Mouse (Mus musculus) myocyte (in vitro differentiated cells): ENCODE measurements at regions not wholly inside any gene's neighbourhood (a gene's known extent, or its start where the extent isn't known, plus 50 kb on each side); places are given as distances from the start of the nearest gene placed in this dataset.

ENCODE experiments used
- MAX ChIP-seq: IDR thresholded peaks from one replicate; pipeline ENCODE4 v1.6.1; 2011; ENCODE audit warnings: low read depth, mild to moderate bottlenecking, control low read depth
- MYOD1 ChIP-seq, 3 experiments: IDR thresholded peaks; one replicate each; pipeline ENCODE4 v1.6.1; 2011; ENCODE audit warnings: control low read depth in 2 of 3, low read depth in 2 of 3, mild to moderate bottlenecking in 2 of 3, moderate library complexity in 1 of 3; ENCODE audit not compliant: insufficient read length in 2 of 3, control insufficient read depth in 1 of 3
- POLR2A ChIP-seq: IDR thresholded peaks from one replicate; pipeline ENCODE4 v1.6.1; 2011; ENCODE audit warnings: low read depth, mild to moderate bottlenecking, control low read depth, moderate library complexity; ENCODE audit not compliant: insufficient read length
- POLR2AphosphoS2 ChIP-seq: IDR thresholded peaks from one replicate; pipeline ENCODE4 v1.6.1; 2011; ENCODE audit warnings: low read depth, control low read depth; ENCODE audit not compliant: insufficient read length
- TCF12 ChIP-seq: IDR thresholded peaks from one replicate; pipeline ENCODE4 v1.6.1; 2011; ENCODE audit warnings: mild to moderate bottlenecking, control low read depth; ENCODE audit not compliant: poor library complexity, insufficient read depth, severe bottlenecking
- USF1 ChIP-seq: IDR thresholded peaks from one replicate; pipeline ENCODE4 v1.6.1; 2011; ENCODE audit warnings: low read depth, mild to moderate bottlenecking, control low read depth, moderate library complexity

- TF ChIP-seq POLR2A: no peak
- TF ChIP-seq MYOD1 (IDR thresholded peaks at IDR 0.05; ENCODE audit: control insufficient read depth in 1 of 3, insufficient read length in 2 of 3, low read depth in 2 of 3): no peak
- TF ChIP-seq MAX: no peak
- TF ChIP-seq USF1: no peak
- TF ChIP-seq POLR2AphosphoS2: no peak
- TF ChIP-seq TCF12: no peak
These were observed 238.9 kb upstream of the Tas2r134 start for GRCm38 (mm10) chr2:51388390-51388789.
